9 mouse cellular contexts compared by ENCODE assay signal in genomic region chr5:31926551-31926950, GRCm38 (mm10).
A peak's percentile ranks its signal among the peaks of the same experiment; 100 is the strongest.
DNase-seq lines count a peak whose midpoint lies in the region; ATAC-seq and TF ChIP-seq lines count a peak whose summit lies in the region.
"Had no signal": no experiment of that assay in that cellular context is flagged by ENCODE, and none has a peak within 500 bp of the region (broad histone marks: within the 10 kb centered on the region; RNA-seq: fewer than 3 reads in every experiment).

No protein-coding gene starts in this region.

- no peak for DNase-seq in kidney, postnatal 0 days (ENCODE audit: low spot score)
- no peak for DNase-seq in kidney, postnatal 14 days
- DNase-seq in adipocyte (ENCODE audit: low spot score) = peak; percentile 27
- peak; percentile 39 to 50 for DNase-seq in natural killer cell, adult 2 months (ENCODE audit: low spot score in 2 of 2)
- DNase-seq in Muller cell, postnatal 12 days (ENCODE audit: inconsistent ontology term) = no peak
- DNase-seq in urinary bladder, postnatal 25 days (ENCODE audit: low spot score) = no peak
- DNase-seq in adrenal gland, adult 2 months = no peak

- no peaks in the 10 kb centered on the region for H3K9me3 ChIP-seq in kidney, postnatal 0 days (replicated peaks; ENCODE audit: low read length)
- H3K9me3 ChIP-seq in E14TG2a.4 (ENCODE audit: low read length) = no peaks in the 10 kb centered on the region
- H3K9me3 ChIP-seq: limb, embryonic 13.5 days had no signal

- 0 out of 2 replicates have a peak, but pooled peaks cover 8% of the 10 kb centered on the region for H3K4me1 ChIP-seq in kidney, postnatal 0 days (replicated peaks; ENCODE audit: insufficient read depth, low read length)
- no peaks in the 10 kb centered on the region for H3K4me1 ChIP-seq in E14TG2a.4 (replicated peaks; ENCODE audit: low read depth, low read length)

- 96% methylated on average over 1 of the region's 1 CpGs for WGBS in kidney, postnatal 0 days

- no peak overlapping the region for H3K4me2 ChIP-seq in kidney, postnatal 0 days (ENCODE audit: low read length)
- H3K4me2 ChIP-seq: limb, embryonic 13.5 days had no signal

- TF ChIP-seq CTCF in kidney, postnatal 0 days (IDR thresholded peaks at IDR 0.05; ENCODE audit: low read depth) = peak; percentile 59
- peak; percentile 83 for TF ChIP-seq CTCF in E14TG2a.4 (conservative IDR thresholded peaks at IDR 0.05; ENCODE audit: low read length)

- no peak for ATAC-seq in kidney, postnatal 0 days (replicated peaks; ENCODE audit: low FRiP score, low read depth)

- H3K4me3 ChIP-seq in kidney, postnatal 0 days (replicated peaks; ENCODE audit: low read depth, low read length) = no peak overlapping the region
- no peak overlapping the region for H3K4me3 ChIP-seq in E14TG2a.4 (replicated peaks; ENCODE audit: low read length)
- H3K4me3 ChIP-seq: limb, embryonic 13.5 days had no signal

- no peak overlapping the region for H3K9ac ChIP-seq in kidney, postnatal 0 days (ENCODE audit: low read depth, low read length)
- H3K9ac ChIP-seq: limb, embryonic 13.5 days had no signal

- H3K27me3 ChIP-seq in kidney, postnatal 0 days (ENCODE audit: insufficient read depth, low read length) = no peaks in the 10 kb centered on the region
- H3K27me3 ChIP-seq in E14TG2a.4 (ENCODE audit: insufficient read depth, low read length) = no peaks in the 10 kb centered on the region
- H3K27me3 ChIP-seq: limb, embryonic 13.5 days had no signal

- H3K27ac ChIP-seq in kidney, postnatal 0 days = no peak overlapping the region
- H3K27ac ChIP-seq: limb, embryonic 13.5 days had no signal

- H3K36me3 ChIP-seq in kidney, postnatal 0 days (ENCODE audit: insufficient read depth, low read length) = no peaks in the 10 kb centered on the region
- no peaks in the 10 kb centered on the region for H3K36me3 ChIP-seq in E14TG2a.4 (ENCODE audit: insufficient read depth, low read length)
- H3K36me3 ChIP-seq: limb, embryonic 13.5 days had no signal

Comparison
In these comparisons a context has a peak if more than half of its experiments do, and no peak if none do; other contexts are left out.
1. DNase-seq: peak in adipocyte (single experiment) and natural killer cell, adult 2 months (2 of 2); none in kidney, postnatal 0 days (single experiment), kidney, postnatal 14 days (single experiment), Muller cell, postnatal 12 days (single experiment), urinary bladder, postnatal 25 days (single experiment) and adrenal gland, adult 2 months (single experiment).